Comparison of ENCODE assay signal across 8 mouse cellular contexts in genomic region chr17:34911945-34912351, GRCm38 (mm10). TPM values are rescaled to one million over a fixed set of nuclear protein-coding genes. Genes with fewer than 3 reads are reported as not detected.
DNase-seq lines count a peak whose midpoint lies in the region; ATAC-seq and TF ChIP-seq lines count a peak whose summit lies in the region.

No protein-coding gene starts in this region.

- 47% methylated on average over 5 of the region's 5 CpGs for WGBS in kidney, embryonic 15.5 days
- WGBS in liver, embryonic 16.5 days (ENCODE audit: insufficient replicate concordance): 44% methylated on average over 5 of the region's 5 CpGs
- WGBS in neural tube, embryonic 12.5 days: 48% methylated on average over 5 of the region's 5 CpGs

- no peaks in the 10 kb centered on the region for H3K27me3 ChIP-seq in kidney, embryonic 15.5 days
- H3K27me3 ChIP-seq in liver, embryonic 16.5 days (ENCODE audit: control insufficient read depth, insufficient read depth, low read depth, low read length): no peaks in the 10 kb centered on the region
- no peaks in the 10 kb centered on the region for H3K27me3 ChIP-seq in neural tube, embryonic 12.5 days (replicated peaks)

- H3K4me1 ChIP-seq in cortical plate, adult 2 months (ENCODE audit: control insufficient read depth, insufficient read depth, low read length): no peaks in the 10 kb centered on the region
- peaks cover 19% of the 10 kb centered on the region for H3K4me1 ChIP-seq in kidney, embryonic 15.5 days
- H3K4me1 ChIP-seq in liver, embryonic 16.5 days (ENCODE audit: control insufficient read depth, low read depth, low read length): peaks cover 13% of the 10 kb centered on the region
- H3K4me1 ChIP-seq in neural tube, embryonic 12.5 days: no peaks in the 10 kb centered on the region

- H3K36me3 ChIP-seq in kidney, embryonic 15.5 days: peaks cover 68% of the 10 kb centered on the region
- H3K36me3 ChIP-seq in liver, embryonic 16.5 days (ENCODE audit: control insufficient read depth, insufficient read depth): peaks cover 29% of the 10 kb centered on the region
- H3K36me3 ChIP-seq in neural tube, embryonic 12.5 days: peaks cover 71% of the 10 kb centered on the region

- no peak overlapping the region for H3K4me2 ChIP-seq in kidney, embryonic 15.5 days
- no peak overlapping the region for H3K4me2 ChIP-seq in liver, embryonic 16.5 days (ENCODE audit: low read depth, low read length)
- no peak overlapping the region for H3K4me2 ChIP-seq in neural tube, embryonic 12.5 days (replicated peaks)

- no peak overlapping the region for H3K27ac ChIP-seq in cortical plate, adult 2 months (ENCODE audit: insufficient read depth, low read length)
- H3K27ac ChIP-seq in kidney, embryonic 15.5 days: no peak overlapping the region
- H3K27ac ChIP-seq in liver, embryonic 16.5 days (ENCODE audit: low read length): no peak overlapping the region
- H3K27ac ChIP-seq in neural tube, embryonic 12.5 days: no peak overlapping the region

- ATAC-seq in granulocyte monocyte progenitor cell, adult 5-6 weeks (replicated peaks; ENCODE audit: poor library complexity, severe bottlenecking): peak; percentile 54
- ATAC-seq in kidney, embryonic 15.5 days (replicated peaks; ENCODE audit: low FRiP score): peak; percentile 23; the same call in 1 of the 2 replicates
- peak; percentile 60 for ATAC-seq in liver, embryonic 16.5 days (ENCODE audit: low read depth)
- ATAC-seq in neural tube, embryonic 12.5 days (ENCODE audit: low FRiP score, low read depth): peak; percentile 48; the same call in 1 of the 2 replicates

- TF ChIP-seq CTCF in cortical plate, adult 2 months (IDR thresholded peaks at IDR 0.05; ENCODE audit: extremely low read depth, insufficient read depth, low read length): peak; percentile 76

- H3K4me3 ChIP-seq in cortical plate, adult 2 months (ENCODE audit: insufficient read depth, low read length): no peak overlapping the region
- H3K4me3 ChIP-seq in kidney, embryonic 15.5 days (replicated peaks): no peak overlapping the region
- no peak overlapping the region for H3K4me3 ChIP-seq in liver, embryonic 16.5 days (ENCODE audit: low read depth, low read length)
- no peak overlapping the region for H3K4me3 ChIP-seq in neural tube, embryonic 12.5 days

- DNase-seq in 3T3-L1 (ENCODE audit: low read depth, low spot score) (peak; percentile 78), ZHBTc4 (ENCODE audit: low read depth, low spot score) (peak; percentile 93)
- peak; percentile 33 for DNase-seq in telencephalon, adult 2 months (ENCODE audit: low read depth, low spot score)

- H3K9ac ChIP-seq in kidney, embryonic 15.5 days: no peak overlapping the region
- no peak overlapping the region for H3K9ac ChIP-seq in liver, embryonic 16.5 days (ENCODE audit: low read depth, low read length)
- no peak overlapping the region for H3K9ac ChIP-seq in neural tube, embryonic 12.5 days

- TF ChIP-seq POLR2A in cortical plate, adult 2 months (IDR thresholded peaks at IDR 0.05; ENCODE audit: extremely low read depth, insufficient read depth, low read length): no peak

- no peaks in the 10 kb centered on the region for H3K9me3 ChIP-seq in kidney, embryonic 15.5 days (replicated peaks)
- H3K9me3 ChIP-seq in liver, embryonic 16.5 days (replicated peaks; ENCODE audit: control insufficient read depth, low read length): no peaks in the 10 kb centered on the region
- H3K9me3 ChIP-seq in neural tube, embryonic 12.5 days: no peaks in the 10 kb centered on the region

RNA-seq across cellular contexts. Expression of gene Slc44a4, which starts 2.3 kb away (rescaled TPM):
- polyA plus RNA-seq in cortical plate, adult 2 months (2012; rRNA removed): 0.46 and 0.49 TPM in 2 replicates
- total RNA-seq in granulocyte monocyte progenitor cell, adult 5-6 weeks (2014; fragmentation: Nextera tagmentation): 0.41 TPM in 1 of 2 replicates, not detected in the other
- total RNA-seq in granulocyte monocyte progenitor cell, adult 5-6 weeks (2017): 0.78 and 1.8 TPM in 2 replicates
- polyA plus RNA-seq in kidney, embryonic 15.5 days (2015; fragmentation: Nextera tagmentation; extraction: Ambion mirVana): 12.4 and 13.0 TPM in 2 replicates
- polyA plus RNA-seq in liver, embryonic 16.5 days (2015; fragmentation: Nextera tagmentation; extraction: Ambion mirVana): 2.6 and 3.6 TPM in 2 replicates
- not detected in 2 replicates for polyA plus RNA-seq in neural tube, embryonic 12.5 days (2016; fragmentation: Nextera tagmentation; extraction: Ambion mirVana)

RNA-seq across cellular contexts. Expression of gene Ehmt2, which starts 13.7 kb away (rescaled TPM):
- polyA plus RNA-seq in cortical plate, adult 2 months (2012; rRNA removed): 247 and 264 TPM in 2 replicates
- 78.2 and 87.0 TPM in 2 replicates for total RNA-seq in granulocyte monocyte progenitor cell, adult 5-6 weeks (2014; fragmentation: Nextera tagmentation)
- 90.9 and 120 TPM in 2 replicates for total RNA-seq in granulocyte monocyte progenitor cell, adult 5-6 weeks (2017)
- 80.1 and 93.7 TPM in 2 replicates for polyA plus RNA-seq in kidney, embryonic 15.5 days (2015; fragmentation: Nextera tagmentation; extraction: Ambion mirVana)
- polyA plus RNA-seq in liver, embryonic 16.5 days (2015; fragmentation: Nextera tagmentation; extraction: Ambion mirVana): 12.4 and 15.2 TPM in 2 replicates
- polyA plus RNA-seq in neural tube, embryonic 12.5 days (2016; fragmentation: Nextera tagmentation; extraction: Ambion mirVana): 113 and 117 TPM in 2 replicates

RNA-seq across cellular contexts. Expression of gene C2, which starts 13.9 kb away (rescaled TPM):
- 3.2 and 3.4 TPM in 2 replicates for polyA plus RNA-seq in cortical plate, adult 2 months (2012; rRNA removed)
- 1.5 and 7.7 TPM in 2 replicates for total RNA-seq in granulocyte monocyte progenitor cell, adult 5-6 weeks (2014; fragmentation: Nextera tagmentation)
- 0.47 TPM in 1 of 2 replicates, not detected in the other for total RNA-seq in granulocyte monocyte progenitor cell, adult 5-6 weeks (2017)
- 2.6 and 3.6 TPM in 2 replicates for polyA plus RNA-seq in kidney, embryonic 15.5 days (2015; fragmentation: Nextera tagmentation; extraction: Ambion mirVana)
- 30.6 and 33.9 TPM in 2 replicates for polyA plus RNA-seq in liver, embryonic 16.5 days (2015; fragmentation: Nextera tagmentation; extraction: Ambion mirVana)
- 1.0 and 1.5 TPM in 2 replicates for polyA plus RNA-seq in neural tube, embryonic 12.5 days (2016; fragmentation: Nextera tagmentation; extraction: Ambion mirVana)

RNA-seq across cellular contexts. Expression of gene Neu1, which starts 19.1 kb away (rescaled TPM):
- 49.4 and 50.5 TPM in 2 replicates for polyA plus RNA-seq in cortical plate, adult 2 months (2012; rRNA removed)
- total RNA-seq in granulocyte monocyte progenitor cell, adult 5-6 weeks (2014; fragmentation: Nextera tagmentation): 30.3 and 35.3 TPM in 2 replicates
- 27.0 and 32.4 TPM in 2 replicates for total RNA-seq in granulocyte monocyte progenitor cell, adult 5-6 weeks (2017)
- 33.7 and 37.0 TPM in 2 replicates for polyA plus RNA-seq in kidney, embryonic 15.5 days (2015; fragmentation: Nextera tagmentation; extraction: Ambion mirVana)
- 17.8 and 20.6 TPM in 2 replicates for polyA plus RNA-seq in liver, embryonic 16.5 days (2015; fragmentation: Nextera tagmentation; extraction: Ambion mirVana)
- 24.4 and 27.3 TPM in 2 replicates for polyA plus RNA-seq in neural tube, embryonic 12.5 days (2016; fragmentation: Nextera tagmentation; extraction: Ambion mirVana)

RNA-seq across cellular contexts. Expression of gene Gm20547, which starts 30.1 kb away (rescaled TPM):
- 0.04 and 0.13 TPM in 2 replicates for polyA plus RNA-seq in cortical plate, adult 2 months (2012; rRNA removed)
- not detected in 2 replicates for total RNA-seq in granulocyte monocyte progenitor cell, adult 5-6 weeks (2014; fragmentation: Nextera tagmentation)
- not detected in 2 replicates for total RNA-seq in granulocyte monocyte progenitor cell, adult 5-6 weeks (2017)
- polyA plus RNA-seq in kidney, embryonic 15.5 days (2015; fragmentation: Nextera tagmentation; extraction: Ambion mirVana): not detected in 2 replicates
- polyA plus RNA-seq in liver, embryonic 16.5 days (2015; fragmentation: Nextera tagmentation; extraction: Ambion mirVana): not detected in 2 replicates
- not detected in 2 replicates for polyA plus RNA-seq in neural tube, embryonic 12.5 days (2016; fragmentation: Nextera tagmentation; extraction: Ambion mirVana)

Comparison
In these comparisons a context has a peak if more than half of its experiments do, and no peak if none do; other contexts are left out.
1. DNase-seq: peak in every context shown above with its lines; median percentile 93 in ZHBTc4; 78 in 3T3-L1; 33 in telencephalon, adult 2 months.